Mouse (Mus musculus) heart, embryonic 12.5 days (tissue): Measurements from ENCODE around the gene Fry. TPM values are rescaled to one million over a fixed set of nuclear protein-coding genes. Genes with fewer than 3 reads are reported as not detected.

Experiments
- ATAC-seq: fragments of 200-750 bp; cut with Nextera tagmentation; 2 replicates; pipeline ENCODE4 v1.8.0; 2017; ENCODE audit warnings: moderate TSS enrichment, moderate library complexity; ENCODE audit not compliant: insufficient number of reproducible peaks, low FRiP score
- H3K27ac ChIP-seq: fragments of 300-500 bp; sonication (generic); 2 replicates; pipeline ENCODE4 v1.5.1; 2016; ENCODE audit warnings: mild to moderate bottlenecking, moderate library complexity; ENCODE audit not compliant: poor library complexity, severe bottlenecking
- H3K27me3 ChIP-seq: fragments of 300-500 bp; sonication (generic); replicated peaks from 2 replicates; pipeline ENCODE4 v1.6.1; 2016; ENCODE audit warnings: mild to moderate bottlenecking, moderate library complexity
- H3K36me3 ChIP-seq: fragments of 300-500 bp; sonication (generic); 2 replicates; pipeline ENCODE4 v1.6.1; 2016; ENCODE audit warnings: mild to moderate bottlenecking, moderate library complexity
- H3K4me1 ChIP-seq: fragments of 300-500 bp; sonication (generic); replicated peaks from 2 replicates; pipeline ENCODE4 v1.6.1; 2016; ENCODE audit warnings: mild to moderate bottlenecking
- H3K4me2 ChIP-seq: fragments of 300-500 bp; sonication (generic); 2 replicates; pipeline ENCODE4 v1.6.1; 2016; ENCODE audit warnings: mild to moderate bottlenecking, moderate library complexity
- H3K4me3 ChIP-seq: fragments of 300-500 bp; sonication (generic); 2 replicates; pipeline ENCODE4 v1.5.1; 2016; ENCODE audit warnings: mild to moderate bottlenecking
- H3K9ac ChIP-seq: fragments of 300-500 bp; sonication (generic); 2 replicates; pipeline ENCODE4 v1.6.1; 2016; ENCODE audit warnings: mild to moderate bottlenecking, moderate library complexity
- H3K9me3 ChIP-seq: fragments of 300-500 bp; sonication (generic); replicated peaks from 2 replicates; pipeline ENCODE4 v1.6.1; 2016; ENCODE audit warnings: mild to moderate bottlenecking, moderate library complexity
- WGBS: fragments of 180-500 bp; shearing (Covaris S2); methylation state at CpG from one replicate; pipeline ENCODE4 v1.1.7; 2016; 5-methylcytosine and 5-hydroxymethylcytosine counted together
- polyA plus RNA-seq: library from polyadenylated mRNA; unstranded; fragments of >200 nt; fragmentation: Nextera tagmentation; extraction: Ambion mirVana; gene quantifications from 2 replicates; pipeline ENCODE4 v1.2.1, GENCODE M21; 2016

Fry gene
- polyA plus RNA-seq, 1 experiment from 2014 or later: 30.6 TPM

- H3K27ac ChIP-seq: no peak overlapping the region
- H3K27me3 ChIP-seq: no peaks in the 10 kb centered on the region
- peaks cover 4% of the 10 kb centered on the region; the same call in 1 of the 2 replicates for H3K4me1 ChIP-seq
- ATAC-seq: no peak
- no peaks in the 10 kb centered on the region for H3K36me3 ChIP-seq
- no peak overlapping the region for H3K4me2 ChIP-seq
- WGBS: 83% methylated on average over 7 of the region's 7 CpGs
- H3K9me3 ChIP-seq: no peaks in the 10 kb centered on the region
- H3K4me3 ChIP-seq: no peak overlapping the region
- H3K9ac ChIP-seq: no peak overlapping the region
Observed at GRCm38 (mm10) chr5:150130144-150130543, 11.7 kb downstream of the Fry start.

- ATAC-seq: no peak
- no peaks in the 10 kb centered on the region for H3K9me3 ChIP-seq
- H3K9ac ChIP-seq: no peak overlapping the region
- peaks cover 4% of the 10 kb centered on the region; the same call in 1 of the 2 replicates for H3K4me1 ChIP-seq
- H3K27ac ChIP-seq: no peak overlapping the region
- no peaks in the 10 kb centered on the region for H3K27me3 ChIP-seq
- H3K4me3 ChIP-seq: no peak overlapping the region
- no peak overlapping the region for H3K4me2 ChIP-seq
- WGBS: 68% methylated on average over 7 of the region's 7 CpGs
- no peaks in the 10 kb centered on the region for H3K36me3 ChIP-seq
Observed at GRCm38 (mm10) chr5:150131166-150131565, 12.7 kb downstream of the Fry start.

- peaks cover 4% of the 10 kb centered on the region; the same call in 1 of the 2 replicates for H3K4me1 ChIP-seq
- no peak overlapping the region for H3K4me2 ChIP-seq
- WGBS: 62% methylated on average over 3 of the region's 3 CpGs
- H3K4me3 ChIP-seq: no peak overlapping the region
- H3K9ac ChIP-seq: no peak overlapping the region
- H3K9me3 ChIP-seq: 0 out of 2 replicates have a peak, but pooled peaks cover 2% of the 10 kb centered on the region
- no peaks in the 10 kb centered on the region for H3K36me3 ChIP-seq
- ATAC-seq: no peak
- no peak overlapping the region for H3K27ac ChIP-seq
- H3K27me3 ChIP-seq: no peaks in the 10 kb centered on the region
Observed at GRCm38 (mm10) chr5:150134651-150135050, 16.2 kb downstream of the Fry start.

GRCm38 (mm10) chr5:150135529-150135928 lies 17.1 kb downstream of the Fry start:
- H3K4me2 ChIP-seq: no peak overlapping the region
- 0 out of 2 replicates have a peak, but pooled peaks cover 4% of the 10 kb centered on the region for H3K9me3 ChIP-seq
- H3K36me3 ChIP-seq: no peaks in the 10 kb centered on the region
- ATAC-seq: no peak
- no peaks in the 10 kb centered on the region for H3K27me3 ChIP-seq
- peaks cover 4% of the 10 kb centered on the region; the same call in 1 of the 2 replicates for H3K4me1 ChIP-seq
- H3K4me3 ChIP-seq: no peak overlapping the region
- H3K9ac ChIP-seq: no peak overlapping the region
- H3K27ac ChIP-seq: no peak overlapping the region
- 75% methylated on average over 13 of the region's 13 CpGs for WGBS

- Histone ChIP-seq H3K9ac (no peak overlapping the region), H3K4me2 (no peak overlapping the region), H3K4me1 (no peaks in the 10 kb centered on the region), H3K9me3 (0 out of 2 replicates have a peak, but pooled peaks cover 4% of the 10 kb centered on the region), H3K27ac (no peak overlapping the region), H3K4me3 (no peak overlapping the region), H3K36me3 (no peaks in the 10 kb centered on the region), H3K27me3 (no peaks in the 10 kb centered on the region)
- WGBS: 89% methylated on average over 9 of the region's 9 CpGs
- ATAC-seq: no peak
Observed at GRCm38 (mm10) chr5:150137772-150138451, 19.5 kb downstream of the Fry start.

GRCm38 (mm10) chr5:150140513-150140912 lies 22.1 kb downstream of the Fry start:
- whole genome bisulfite sequencing: 78% methylated on average over 2 of the region's 2 CpGs
- no peak overlapping the region for H3K4me2 ChIP-seq

GRCm38 (mm10) chr5:150145967-150146366 lies 27.5 kb downstream of the Fry start:
- ATAC-seq: no peak
- Histone ChIP-seq H3K4me3 (no peak overlapping the region), H3K36me3 (no peaks in the 10 kb centered on the region), H3K27ac (no peak overlapping the region), H3K9me3 (peaks cover 9% of the 10 kb centered on the region), H3K4me2 (no peak overlapping the region), H3K27me3 (no peaks in the 10 kb centered on the region), H3K4me1 (peaks cover 16% of the 10 kb centered on the region), H3K9ac (no peak overlapping the region)
- WGBS: 77% methylated on average over 3 of the region's 3 CpGs

More at GRCm38 (mm10) chr5:150140513-150140912, 22.1 kb downstream of the Fry start:
- Histone ChIP-seq H3K4me3 (no peak overlapping the region), H3K36me3 (no peaks in the 10 kb centered on the region), H3K27ac (no peak overlapping the region), H3K9me3 (0 out of 2 replicates have a peak, but pooled peaks cover 4% of the 10 kb centered on the region), H3K27me3 (no peaks in the 10 kb centered on the region), H3K9ac (no peak overlapping the region), H3K4me1 (peaks cover 8% of the 10 kb centered on the region)
- ATAC-seq: no peak

GRCm38 (mm10) chr5:150146612-150147011 lies 28.2 kb downstream of the Fry start:
- 71% methylated on average over 4 of the region's 4 CpGs for WGBS
- H3K9me3 ChIP-seq: peaks cover 9% of the 10 kb centered on the region
- ATAC-seq: no peak
- H3K27me3 ChIP-seq: no peaks in the 10 kb centered on the region
- H3K4me3 ChIP-seq: no peak overlapping the region
- H3K4me2 ChIP-seq: no peak overlapping the region
- H3K36me3 ChIP-seq: no peaks in the 10 kb centered on the region
- no peak overlapping the region for H3K9ac ChIP-seq
- peaks cover 16% of the 10 kb centered on the region for H3K4me1 ChIP-seq
- H3K27ac ChIP-seq: no peak overlapping the region

GRCm38 (mm10) chr5:150149725-150150124 lies 31.3 kb downstream of the Fry start:
- H3K4me2 ChIP-seq: peak overlapping the region; percentile 48
- 28% methylated on average over 11 of the region's 11 CpGs for WGBS
- peak overlapping the region; percentile 52; the same call in 1 of the 2 replicates for H3K27ac ChIP-seq
- no peak overlapping the region for H3K9ac ChIP-seq
- peaks cover 9% of the 10 kb centered on the region for H3K9me3 ChIP-seq
- peak; percentile 49; the same call in 1 of the 2 replicates for ATAC-seq
- H3K27me3 ChIP-seq: no peaks in the 10 kb centered on the region
- no peak overlapping the region for H3K4me3 ChIP-seq
- H3K4me1 ChIP-seq: peaks cover 16% of the 10 kb centered on the region
- H3K36me3 ChIP-seq: no peaks in the 10 kb centered on the region

- peaks cover 23% of the 10 kb centered on the region for H3K4me1 ChIP-seq
- H3K9me3 ChIP-seq: peaks cover 5% of the 10 kb centered on the region
- H3K4me3 ChIP-seq: no peak overlapping the region
- H3K27me3 ChIP-seq: no peaks in the 10 kb centered on the region
- ATAC-seq: no peak
- no peak overlapping the region for H3K9ac ChIP-seq
- no peak overlapping the region for H3K4me2 ChIP-seq
- 85% methylated on average over 4 of the region's 4 CpGs for WGBS
- no peak overlapping the region for H3K27ac ChIP-seq
- no peaks in the 10 kb centered on the region for H3K36me3 ChIP-seq
Observed at GRCm38 (mm10) chr5:150150986-150151385, 32.5 kb downstream of the Fry start.

- Histone ChIP-seq H3K4me1 (peaks cover 31% of the 10 kb centered on the region), H3K27ac (no peak overlapping the region), H3K9me3 (peaks cover 4% of the 10 kb centered on the region; the same call in 1 of the 2 replicates), H3K4me2 (no peak overlapping the region), H3K9ac (no peak overlapping the region), H3K27me3 (no peaks in the 10 kb centered on the region), H3K4me3 (no peak overlapping the region), H3K36me3 (no peaks in the 10 kb centered on the region)
- no peak for ATAC-seq
- WGBS: 71% methylated on average over 22 of the region's 22 CpGs
Observed at GRCm38 (mm10) chr5:150152071-150152879, 33.8 kb downstream of the Fry start.
